Mouse (Mus musculus) lung, adult 2 months (tissue): ENCODE data around the gene Cilp2.

ENCODE experiments used
- CTCF ChIP-seq: fragments of 200-500 bp; IDR thresholded peaks from 2 replicates; pipeline ENCODE4 v1.5.1; 2011; ENCODE audit warnings: mild to moderate bottlenecking, low read length, control low read depth; ENCODE audit not compliant: insufficient read depth
- POLR2A ChIP-seq: fragments of 200-500 bp; IDR thresholded peaks from 2 replicates; pipeline ENCODE4 v1.6.1; 2011; ENCODE audit warnings: low read depth, mild to moderate bottlenecking, control low read depth, low read length, borderline replicate concordance; ENCODE audit errors: extremely low read depth

- TF ChIP-seq CTCF (no peak), POLR2A (no peak)
Observed at GRCm38 (mm10) chr8:69899876-69900275, 12.4 kb upstream of the Cilp2 start.
